Mouse (Mus musculus): Measurements from ENCODE around the gene 5330417C22Rik. TPM values are rescaled to one million over a fixed set of nuclear protein-coding genes. Genes with fewer than 3 reads are reported as not detected.

5330417C22Rik gene
- polyA plus RNA-seq, 1 experiment from 2014 or later: 8.7 TPM

- DNase-seq (ENCODE audit: low spot score): no peak
- H3K9ac ChIP-seq (ENCODE audit: low read length): no peak overlapping the region
- no peaks in the 10 kb centered on the region for H3K27me3 ChIP-seq (replicated peaks; ENCODE audit: control insufficient read depth, insufficient read depth, low read length)
- no peak overlapping the region for H3K27ac ChIP-seq (ENCODE audit: low read depth, low read length)
- no peak overlapping the region for H3K4me2 ChIP-seq (ENCODE audit: low read length)
- no peaks in the 10 kb centered on the region for H3K4me1 ChIP-seq (ENCODE audit: control insufficient read depth, insufficient read depth, low read length)
- WGBS: 90% methylated on average over 4 of the region's 4 CpGs
- no peak for ATAC-seq
- no peaks in the 10 kb centered on the region for H3K36me3 ChIP-seq (ENCODE audit: control insufficient read depth, insufficient read depth, low read length)
- H3K4me3 ChIP-seq (ENCODE audit: low read depth, low read length): no peak overlapping the region
- H3K9me3 ChIP-seq (replicated peaks; ENCODE audit: control insufficient read depth, low read length): no peaks in the 10 kb centered on the region
Measured at GRCm38 (mm10) chr3:108484749-108485148, 51.6 kb downstream of the 5330417C22Rik start.

- no peak for ATAC-seq
- Histone ChIP-seq H3K9me3 (replicated peaks; ENCODE audit: control insufficient read depth, low read length) (no peaks in the 10 kb centered on the region), H3K4me1 (ENCODE audit: control insufficient read depth, insufficient read depth, low read length) (no peaks in the 10 kb centered on the region), H3K9ac (ENCODE audit: low read length) (no peak overlapping the region), H3K36me3 (ENCODE audit: control insufficient read depth, insufficient read depth, low read length) (no peaks in the 10 kb centered on the region), H3K4me3 (ENCODE audit: low read depth, low read length) (no peak overlapping the region), H3K4me2 (ENCODE audit: low read length) (no peak overlapping the region), H3K27me3 (replicated peaks; ENCODE audit: control insufficient read depth, insufficient read depth, low read length) (no peaks in the 10 kb centered on the region), H3K27ac (ENCODE audit: low read depth, low read length) (no peak overlapping the region)
- WGBS: 72% methylated on average over 4 of the region's 4 CpGs
- DNase-seq (ENCODE audit: low spot score): no peak
Measured at GRCm38 (mm10) chr3:108478800-108479199, 57.5 kb downstream of the 5330417C22Rik start.

GRCm38 (mm10) chr3:108476761-108477619 lies 59.3 kb downstream of the 5330417C22Rik start:
- ATAC-seq (no peak), DNase-seq (ENCODE audit: low spot score) (no peak)
- 69% methylated on average over 14 of the region's 14 CpGs for WGBS
- no peaks in the 10 kb centered on the region for H3K4me1 ChIP-seq (ENCODE audit: control insufficient read depth, insufficient read depth, low read length)
- no peak overlapping the region for H3K27ac ChIP-seq (ENCODE audit: low read depth, low read length)
- no peak overlapping the region for H3K9ac ChIP-seq (ENCODE audit: low read length)
- no peak overlapping the region for H3K4me2 ChIP-seq (ENCODE audit: low read length)
- no peaks in the 10 kb centered on the region for H3K36me3 ChIP-seq (ENCODE audit: control insufficient read depth, insufficient read depth, low read length)
- H3K9me3 ChIP-seq (replicated peaks; ENCODE audit: control insufficient read depth, low read length): no peaks in the 10 kb centered on the region
- no peaks in the 10 kb centered on the region for H3K27me3 ChIP-seq (replicated peaks; ENCODE audit: control insufficient read depth, insufficient read depth, low read length)
- H3K4me3 ChIP-seq (ENCODE audit: low read depth, low read length): no peak overlapping the region

GRCm38 (mm10) chr3:108475496-108475895 lies 60.8 kb downstream of the 5330417C22Rik start:
- Histone ChIP-seq H3K9ac (ENCODE audit: low read length) (no peak overlapping the region), H3K4me1 (ENCODE audit: control insufficient read depth, insufficient read depth, low read length) (no peaks in the 10 kb centered on the region), H3K27ac (ENCODE audit: low read depth, low read length) (no peak overlapping the region), H3K9me3 (replicated peaks; ENCODE audit: control insufficient read depth, low read length) (no peaks in the 10 kb centered on the region), H3K36me3 (ENCODE audit: control insufficient read depth, insufficient read depth, low read length) (no peaks in the 10 kb centered on the region), H3K27me3 (replicated peaks; ENCODE audit: control insufficient read depth, insufficient read depth, low read length) (no peaks in the 10 kb centered on the region), H3K4me3 (ENCODE audit: low read depth, low read length) (no peak overlapping the region), H3K4me2 (ENCODE audit: low read length) (no peak overlapping the region)
- DNase-seq (ENCODE audit: low spot score): no peak
- ATAC-seq: no peak
- WGBS: 83% methylated on average over 5 of the region's 5 CpGs

- Histone ChIP-seq H3K4me1 (ENCODE audit: control insufficient read depth, insufficient read depth, low read length) (no peaks in the 10 kb centered on the region), H3K27ac (ENCODE audit: low read depth, low read length) (no peak overlapping the region), H3K27me3 (replicated peaks; ENCODE audit: control insufficient read depth, insufficient read depth, low read length) (no peaks in the 10 kb centered on the region), H3K9ac (ENCODE audit: low read length) (no peak overlapping the region), H3K4me2 (ENCODE audit: low read length) (no peak overlapping the region), H3K9me3 (replicated peaks; ENCODE audit: control insufficient read depth, low read length) (no peaks in the 10 kb centered on the region), H3K36me3 (ENCODE audit: control insufficient read depth, insufficient read depth, low read length) (no peaks in the 10 kb centered on the region), H3K4me3 (ENCODE audit: low read depth, low read length) (no peak overlapping the region)
- ATAC-seq: no peak
- no peak for DNase-seq (ENCODE audit: low spot score)
- 94% methylated on average over 7 of the region's 7 CpGs for WGBS
Measured at GRCm38 (mm10) chr3:108474969-108475368, 61.4 kb downstream of the 5330417C22Rik start.

- Histone ChIP-seq H3K4me1 (ENCODE audit: control insufficient read depth, insufficient read depth, low read length) (no peaks in the 10 kb centered on the region), H3K4me3 (ENCODE audit: low read depth, low read length) (no peak overlapping the region), H3K27ac (ENCODE audit: low read depth, low read length) (no peak overlapping the region), H3K9me3 (replicated peaks; ENCODE audit: control insufficient read depth, low read length) (no peaks in the 10 kb centered on the region), H3K36me3 (ENCODE audit: control insufficient read depth, insufficient read depth, low read length) (no peaks in the 10 kb centered on the region), H3K9ac (ENCODE audit: low read length) (no peak overlapping the region), H3K4me2 (ENCODE audit: low read length) (no peak overlapping the region), H3K27me3 (replicated peaks; ENCODE audit: control insufficient read depth, insufficient read depth, low read length) (no peaks in the 10 kb centered on the region)
- 75% methylated on average over 8 of the region's 8 CpGs for WGBS
- ATAC-seq (no peak), DNase-seq (ENCODE audit: low spot score) (no peak)
Measured at GRCm38 (mm10) chr3:108467760-108468159, 68.6 kb downstream of the 5330417C22Rik start.

- Histone ChIP-seq H3K27me3 (replicated peaks; ENCODE audit: control insufficient read depth, insufficient read depth, low read length) (no peaks in the 10 kb centered on the region), H3K9ac (ENCODE audit: low read length) (no peak overlapping the region), H3K4me3 (ENCODE audit: low read depth, low read length) (no peak overlapping the region), H3K27ac (ENCODE audit: low read depth, low read length) (no peak overlapping the region), H3K4me2 (ENCODE audit: low read length) (no peak overlapping the region), H3K36me3 (ENCODE audit: control insufficient read depth, insufficient read depth, low read length) (no peaks in the 10 kb centered on the region), H3K9me3 (replicated peaks; ENCODE audit: control insufficient read depth, low read length) (no peaks in the 10 kb centered on the region), H3K4me1 (ENCODE audit: control insufficient read depth, insufficient read depth, low read length) (no peaks in the 10 kb centered on the region)
- ATAC-seq (no peak), DNase-seq (ENCODE audit: low spot score) (no peak)
- 90% methylated on average over 6 of the region's 6 CpGs for WGBS
Measured at GRCm38 (mm10) chr3:108466425-108466824, 69.9 kb downstream of the 5330417C22Rik start.

GRCm38 (mm10) chr3:108458866-108459265 lies 77.5 kb downstream of the 5330417C22Rik start:
- H3K27ac ChIP-seq (ENCODE audit: low read depth, low read length): no peak overlapping the region
- no peaks in the 10 kb centered on the region for H3K9me3 ChIP-seq (replicated peaks; ENCODE audit: control insufficient read depth, low read length)
- H3K27me3 ChIP-seq (replicated peaks; ENCODE audit: control insufficient read depth, insufficient read depth, low read length): no peaks in the 10 kb centered on the region
- no peaks in the 10 kb centered on the region for H3K4me1 ChIP-seq (ENCODE audit: control insufficient read depth, insufficient read depth, low read length)
- no peak overlapping the region for H3K4me2 ChIP-seq (ENCODE audit: low read length)
- H3K9ac ChIP-seq (ENCODE audit: low read length): no peak overlapping the region
- DNase-seq (ENCODE audit: low spot score) (no peak), ATAC-seq (no peak)
- H3K4me3 ChIP-seq (ENCODE audit: low read depth, low read length): no peak overlapping the region
- 48% methylated on average over 10 of the region's 10 CpGs for WGBS
- H3K36me3 ChIP-seq (ENCODE audit: control insufficient read depth, insufficient read depth, low read length): no peaks in the 10 kb centered on the region

- Histone ChIP-seq H3K9me3 (replicated peaks; ENCODE audit: control insufficient read depth, low read length) (no peaks in the 10 kb centered on the region), H3K4me3 (ENCODE audit: low read depth, low read length) (no peak overlapping the region), H3K4me1 (ENCODE audit: control insufficient read depth, insufficient read depth, low read length) (no peaks in the 10 kb centered on the region), H3K9ac (ENCODE audit: low read length) (no peak overlapping the region), H3K27ac (ENCODE audit: low read depth, low read length) (no peak overlapping the region), H3K27me3 (replicated peaks; ENCODE audit: control insufficient read depth, insufficient read depth, low read length) (no peaks in the 10 kb centered on the region), H3K4me2 (ENCODE audit: low read length) (no peak overlapping the region), H3K36me3 (ENCODE audit: control insufficient read depth, insufficient read depth, low read length) (no peaks in the 10 kb centered on the region)
- ATAC-seq: no peak
- no peak for DNase-seq (ENCODE audit: low spot score)
- 59% methylated on average over 14 of the region's 14 CpGs for WGBS
Measured at GRCm38 (mm10) chr3:108458380-108458779, 78.0 kb downstream of the 5330417C22Rik start.
